Mouse (Mus musculus): Measurements from ENCODE around the gene Atp6ap1l.

GRCm38 (mm10) chr13:90913675-90914192, 8.6 kb upstream of the Atp6ap1l start:
- TF ChIP-seq POLR2AphosphoS5 (IDR thresholded peaks at IDR 0.05; ENCODE audit: insufficient replicate concordance, low read depth, low read length) (no peak), GATA1 (IDR thresholded peaks at IDR 0.05; ENCODE audit: borderline replicate concordance, low read length) (no peak), CTCF (IDR thresholded peaks at IDR 0.05; ENCODE audit: low read depth, low read length) (no peak), TAL1 (conservative IDR thresholded peaks at IDR 0.05; ENCODE audit: low read depth, low read length) (no peak)
